Mouse (Mus musculus) CH12.LX (cell line): Measurements from ENCODE around the gene Tmem199. TPM values are rescaled to one million over a fixed set of nuclear protein-coding genes. Genes with fewer than 3 reads are reported as not detected.

Source experiments
- DNase-seq: peaks from one replicate; pipeline ENCODE4 v3.0.0-alpha.2; 2013; ENCODE audit errors: extremely low read depth
- H3K27ac ChIP-seq: 2 replicates; pipeline ENCODE4 v1.5.1; 2012; ENCODE audit warnings: low read depth, mild to moderate bottlenecking, control low read depth, moderate library complexity; ENCODE audit not compliant: insufficient read depth
- H3K27me3 ChIP-seq: replicated peaks from 2 replicates; pipeline ENCODE3; 2012; ENCODE audit warnings: inconsistent platforms
- H3K36me3 ChIP-seq, 2 experiments: replicated peaks in 1 of 2; 2 replicates each; pipeline versions ENCODE3 to v1.6.1; 2012; ENCODE audit warnings: inconsistent platforms in 1 of 2, low read length in 1 of 2, mild to moderate bottlenecking in 1 of 2, mixed read lengths in 1 of 2, moderate library complexity in 1 of 2; ENCODE audit not compliant: control insufficient read depth in 1 of 2, insufficient read depth in 1 of 2
- H3K4me1 ChIP-seq, 2 experiments: 2 replicates each; pipeline ENCODE4 v1.6.1; 2012; ENCODE audit warnings: inconsistent platforms in 1 of 2, moderate library complexity in 1 of 2; ENCODE audit not compliant: insufficient read depth in 2 of 2, control insufficient read depth in 1 of 2
- H3K4me2 ChIP-seq: 2 replicates; pipeline ENCODE4 v1.6.1; 2012; ENCODE audit warnings: low read depth, mild to moderate bottlenecking, control low read depth; ENCODE audit not compliant: poor library complexity, insufficient read depth, severe bottlenecking
- H3K4me3 ChIP-seq, 3 experiments: fragments of 150-350 bp in 1 of 3; sonication (generic) in 1 of 3; replicated peaks in 1 of 3; 2 replicates each; pipeline versions ENCODE3 to v1.5.1; 2011 to 2012; ENCODE audit warnings: low read depth in 2 of 3, low read length in 2 of 3, mild to moderate bottlenecking in 2 of 3, moderate library complexity in 2 of 3, control low read depth in 1 of 3, improper control_type of control experiment in 1 of 3, inconsistent platforms in 1 of 3, mixed read lengths in 1 of 3; ENCODE audit not compliant: poor library complexity in 1 of 3
- H3K79me2 ChIP-seq: replicated peaks from 2 replicates; pipeline ENCODE4 v1.6.1; 2012; ENCODE audit warnings: mild to moderate bottlenecking, moderate library complexity; ENCODE audit not compliant: control insufficient read depth, poor library complexity, insufficient read depth, severe bottlenecking; ENCODE audit errors: extremely low read depth
- H3K9ac ChIP-seq: 2 replicates; pipeline ENCODE4 v1.6.1; 2012; ENCODE audit warnings: low read depth, mild to moderate bottlenecking, control low read depth, moderate library complexity; ENCODE audit not compliant: insufficient read depth
- H3K9me3 ChIP-seq: replicated peaks from 2 replicates; pipeline ENCODE3; 2012; ENCODE audit warnings: low read length, inconsistent platforms, mixed read lengths
- BHLHE40 ChIP-seq: IDR thresholded peaks from 2 replicates; pipeline ENCODE4 v1.6.1; 2011; ENCODE audit warnings: mild to moderate bottlenecking, low read depth, low read length, improper control_type of control experiment
- CTCF ChIP-seq, 2 experiments: IDR thresholded peaks in 1 of 2; conservative IDR thresholded peaks in 1 of 2; 2 replicates each; pipeline ENCODE4 v1.5.1; 2011 to 2012; ENCODE audit warnings: low read depth in 2 of 2, low read length in 2 of 2, improper control_type of control experiment in 1 of 2, inconsistent platforms in 1 of 2, mild to moderate bottlenecking in 1 of 2, moderate library complexity in 1 of 2
- E2F4 ChIP-seq: IDR thresholded peaks from 2 replicates; pipeline ENCODE4 v1.6.1; 2011; ENCODE audit warnings: low read depth, low read length, improper control_type of control experiment; ENCODE audit not compliant: insufficient replicate concordance
- HCFC1 ChIP-seq: IDR thresholded peaks from 2 replicates; pipeline ENCODE4 v1.6.1; 2012; ENCODE audit warnings: low read depth, mild to moderate bottlenecking, inconsistent platforms, low read length, improper control_type of control experiment
- IRF4 ChIP-seq: IDR thresholded peaks from 2 replicates; pipeline ENCODE4 v1.6.1; 2014; ENCODE audit warnings: low read depth, mild to moderate bottlenecking, inconsistent platforms, low read length, improper control_type of control experiment
- JUN ChIP-seq: IDR thresholded peaks from 2 replicates; pipeline ENCODE4 v1.6.1; 2011; ENCODE audit warnings: low read depth, mild to moderate bottlenecking, low read length, improper control_type of control experiment, moderate library complexity; ENCODE audit not compliant: insufficient read depth
- JUND ChIP-seq: conservative IDR thresholded peaks from 2 replicates; pipeline ENCODE4 v1.6.1; 2011; ENCODE audit warnings: low read depth, low read length, improper control_type of control experiment
- KAT2A ChIP-seq: IDR thresholded peaks from 2 replicates; pipeline ENCODE4 v1.6.1; 2012; ENCODE audit warnings: low read length, improper control_type of control experiment, inconsistent platforms; ENCODE audit not compliant: insufficient replicate concordance
- MAFK ChIP-seq: IDR thresholded peaks from 2 replicates; pipeline ENCODE4 v1.6.1; 2011; ENCODE audit warnings: low read length, improper control_type of control experiment; ENCODE audit not compliant: insufficient replicate concordance
- MAX ChIP-seq: IDR thresholded peaks from 2 replicates; pipeline ENCODE4 v1.6.1; 2011; ENCODE audit warnings: low read length, improper control_type of control experiment
- MXI1 ChIP-seq: IDR thresholded peaks from 2 replicates; pipeline ENCODE4 v1.6.1; 2011; ENCODE audit warnings: mild to moderate bottlenecking, low read depth, low read length, improper control_type of control experiment
- PAX5 ChIP-seq: IDR thresholded peaks from 2 replicates; pipeline ENCODE4 v1.6.1; 2012; ENCODE audit warnings: low read length, inconsistent platforms, mixed read lengths
- POLR2A ChIP-seq: IDR thresholded peaks from 2 replicates; pipeline ENCODE4 v1.6.1; 2011; ENCODE audit warnings: low read depth, mild to moderate bottlenecking, improper control_type of control experiment, low read length
- RAD21 ChIP-seq: IDR thresholded peaks from 2 replicates; pipeline ENCODE4 v1.6.1; 2011; ENCODE audit warnings: low read depth, mild to moderate bottlenecking, low read length, improper control_type of control experiment, moderate library complexity
- RCOR1 ChIP-seq: conservative IDR thresholded peaks from 2 replicates; pipeline ENCODE4 v1.6.1; 2012; ENCODE audit warnings: low read depth, mild to moderate bottlenecking, inconsistent platforms, low read length, improper control_type of control experiment
- SIN3A ChIP-seq: IDR thresholded peaks from 2 replicates; pipeline ENCODE4 v1.6.1; 2012; ENCODE audit warnings: low read length, improper control_type of control experiment, inconsistent platforms
- SMC3 ChIP-seq: IDR thresholded peaks from 2 replicates; pipeline ENCODE4 v1.6.1; 2011; ENCODE audit warnings: low read depth, low read length, improper control_type of control experiment
- TCF12 ChIP-seq: IDR thresholded peaks from 2 replicates; pipeline ENCODE4 v1.6.1; 2014; ENCODE audit warnings: low read depth, mild to moderate bottlenecking, inconsistent platforms, low read length, improper control_type of control experiment
- UBTF ChIP-seq: IDR thresholded peaks from 2 replicates; pipeline ENCODE4 v1.6.1; 2012; ENCODE audit warnings: low read depth, mild to moderate bottlenecking, inconsistent platforms, low read length, improper control_type of control experiment, moderate library complexity
- USF1 ChIP-seq: IDR thresholded peaks from 2 replicates; pipeline ENCODE4 v1.6.1; 2014; ENCODE audit warnings: low read depth, mild to moderate bottlenecking, inconsistent platforms, low read length, improper control_type of control experiment
- ZC3H11A ChIP-seq: IDR thresholded peaks from 2 replicates; pipeline ENCODE4 v1.6.1; 2012; ENCODE audit warnings: low read depth, mild to moderate bottlenecking, inconsistent platforms, low read length, improper control_type of control experiment
- ZKSCAN1 ChIP-seq: IDR thresholded peaks from 2 replicates; pipeline ENCODE4 v1.6.1; 2012; ENCODE audit warnings: low read depth, inconsistent platforms, low read length, improper control_type of control experiment, borderline replicate concordance
- ZMIZ1 ChIP-seq: IDR thresholded peaks from 2 replicates; pipeline ENCODE4 v1.6.1; 2012; ENCODE audit warnings: low read depth, mild to moderate bottlenecking, inconsistent platforms, low read length, improper control_type of control experiment
- dilution Hi-C: fragments of 300-500 bp; cut with MboI; formaldehyde crosslinking; loops from 2 replicates; pipeline ENCODE4 v1.14.3; 2020; ENCODE audit warnings: low sequenced_read_pairs; ENCODE audit not compliant: extremely low pct_unique_long_range_greater_than_20kb, extremely low pct_ligation_motif_present
- in situ Hi-C: fragments of 300-500 bp; cut with MboI; formaldehyde crosslinking; loops from 3 replicates; pipeline ENCODE4 v1.14.3; 2019; ENCODE audit warnings: low sequenced_read_pairs, low pct_ligation_motif_present, low pct_unique_long_range_greater_than_20kb, mixed read lengths
- polyA plus RNA-seq: library from polyadenylated mRNA; unstranded; fragments of >175 nt; gene quantifications from 2 replicates; pipeline ENCODE4 v1.2.1, GENCODE M21; 2012; ENCODE audit warnings: low read depth; ENCODE audit not compliant: insufficient read length
- total RNA-seq, 2 experiments: library from RNA; depleted of rRNA; stranded (reverse); fragments of 300-350 nt in 1 of 2; fragments of >200 nt in 1 of 2; gene quantifications; 2 replicates each; pipeline ENCODE4 v1.2.3; 2012 to 2014

The Tmem199 gene
- total and polyA plus RNA-seq, 3 experiments = 67.3 to 109 (median 80.4) TPM

DNA sequence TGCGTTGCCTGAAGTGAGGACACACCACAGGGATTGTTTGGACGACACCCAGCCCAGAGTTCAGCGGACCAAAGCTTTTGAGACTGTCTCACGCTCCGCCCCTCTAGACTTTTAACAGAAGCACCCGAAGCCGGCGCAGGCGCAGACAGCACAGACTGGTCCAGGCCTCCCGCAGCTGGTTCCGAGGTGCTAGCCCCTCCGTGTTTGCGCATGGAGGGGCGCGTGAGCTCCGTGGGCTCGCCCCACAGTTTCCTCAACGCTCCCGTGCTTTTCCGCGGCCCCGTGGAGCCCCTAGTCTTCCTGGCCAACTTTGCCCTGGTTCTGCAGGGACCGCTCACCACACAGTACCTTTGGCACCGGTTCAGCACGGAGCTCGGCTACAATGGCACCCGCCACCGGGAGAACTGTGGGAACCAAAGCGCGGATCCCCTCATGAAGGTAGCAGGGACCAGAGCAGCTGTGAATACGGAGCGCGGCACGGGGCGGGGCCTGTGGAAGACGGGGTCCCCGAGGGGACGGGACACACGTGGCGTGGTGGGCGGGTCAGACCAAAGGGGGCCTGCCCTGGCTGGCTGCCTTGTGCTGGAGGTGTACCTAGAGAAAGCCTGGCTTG is 46.3 kb downstream of the Tmem199 start, which contains the start of gene Slc46a1 (continued):
- TF ChIP-seq SIN3A (peak; percentile 63; the same call in 1 of the 2 replicates), JUND (no peak), MAX (peak; percentile 89; the same call in 1 of the 2 replicates), PAX5 (no peak), BHLHE40 (0 out of 2 replicates have a peak, but pooled peaks have one; percentile 49), SMC3 (no peak; the same call in 1 of the 2 replicates), E2F4 (no peak), UBTF (no peak), RCOR1 (no peak), MXI1 (peak; percentile 94)

DNA sequence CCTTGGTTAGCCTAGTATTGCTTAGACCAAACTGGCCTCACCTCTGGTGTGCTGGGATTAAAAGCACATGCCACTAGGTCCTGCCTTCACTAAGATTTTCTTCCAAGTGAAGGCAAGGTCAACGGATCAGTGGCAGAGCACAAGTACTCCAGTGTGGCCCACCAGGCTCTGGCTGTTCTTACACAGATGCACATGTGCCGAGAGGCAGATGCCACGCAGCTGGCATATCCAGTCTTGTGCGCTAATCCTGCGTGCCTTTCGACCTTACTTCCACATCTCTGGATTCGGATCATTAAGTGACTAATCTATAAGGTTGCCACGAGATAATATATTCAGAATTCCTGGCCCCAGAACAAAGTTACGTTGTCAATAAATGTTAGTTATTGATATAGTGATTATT is 46.9 kb downstream of the Tmem199 start:
- in situ Hi-C loops = no loop called here
- Histone ChIP-seq H3K79me2 (no peaks in the 10 kb centered on the region), H3K27ac (no peak overlapping the region), H3K36me3 (no peaks in the 10 kb centered on the region), H3K4me1 (peaks cover 7 to 14% of the 10 kb centered on the region in 2 experiments), H3K9ac (peak overlapping the region; percentile 89; the same call in 1 of the 2 replicates), H3K4me2 (peak overlapping the region; percentile 24), H3K9me3 (peaks cover 8% of the 10 kb centered on the region), H3K27me3 (peaks cover 3% of the 10 kb centered on the region), H3K4me3 (peak overlapping the region in 2 of 3 experiments; percentile 67 to 85)
- DNase-seq = no peak
- dilution Hi-C loops = no loop called here
- no peak for TF ChIP-seq ZC3H11A
- TF ChIP-seq, all 38 proteins: peak for 0

DNA sequence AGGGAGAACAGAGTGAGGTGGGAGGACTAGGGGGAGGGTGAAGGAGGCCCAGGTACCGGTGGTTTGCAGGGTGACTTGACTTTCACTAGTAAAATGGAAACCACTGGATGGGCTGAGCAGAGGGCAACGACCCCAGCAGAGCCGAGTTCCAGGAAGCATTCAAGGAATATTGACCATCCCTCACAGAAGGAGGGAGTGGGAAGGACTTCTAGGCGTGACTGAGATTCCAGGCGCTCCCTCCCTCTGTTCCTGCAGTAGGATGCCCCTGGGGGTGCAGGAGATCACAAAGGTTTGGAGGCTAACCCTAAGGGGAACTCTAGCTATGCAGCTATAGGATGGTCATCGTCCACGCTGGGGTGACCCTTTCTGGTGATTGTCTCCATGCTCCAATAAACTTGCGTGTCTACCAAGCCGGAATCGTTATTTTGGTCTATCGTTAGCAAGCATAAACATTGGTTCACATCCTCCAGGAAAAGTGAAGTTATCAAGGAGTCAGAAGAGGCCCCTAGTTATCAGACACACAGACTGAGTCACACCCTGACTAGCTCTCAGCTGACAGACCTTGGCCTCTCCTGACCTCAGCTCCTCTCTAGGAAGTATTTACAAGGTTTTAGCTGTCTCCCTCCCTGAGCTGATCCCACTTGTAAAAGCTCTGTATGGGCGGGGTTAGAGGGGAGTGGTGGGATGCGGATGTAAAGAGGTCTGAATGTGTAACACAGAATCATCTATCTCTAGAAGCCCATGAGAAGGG is 48.5 kb downstream of the Tmem199 start:
- in situ Hi-C loops = loop anchor here (5.0 kb wide), 1 partner anchor 34 kb away; the partner anchor contains the start of genes Sarm1 and Vtn
- Histone ChIP-seq H3K79me2 (no peaks in the 10 kb centered on the region), H3K27me3 (peaks cover 6% of the 10 kb centered on the region), H3K9ac (no peak overlapping the region), H3K36me3 (no peaks in the 10 kb centered on the region)
- DNase-seq = no peak
- TF ChIP-seq SMC3 (no peak), JUND (no peak), RAD21 (no peak), ZC3H11A (no peak), MXI1 (no peak), MAFK (no peak), JUN (no peak), TCF12 (no peak), ZMIZ1 (no peak), MAX (no peak), BHLHE40 (no peak), USF1 (no peak), POLR2A (no peak), HCFC1 (no peak), IRF4 (no peak), CTCF (conservative IDR thresholded peaks at IDR 0.05 in 1 of 2, IDR thresholded peaks at IDR 0.05 in 1 of 2; ENCODE audit: low read depth in 2 of 2, low read length in 2 of 2) (no peak), KAT2A (no peak), ZKSCAN1 (no peak)
- TF ChIP-seq, all 38 proteins: peak for 0
- H3K4me1 ChIP-seq = peaks cover 9 to 14% of the 10 kb centered on the region in 2 experiments
- no peak overlapping the region for H3K4me2 ChIP-seq
- dilution Hi-C loops = no loop called here
- no peak overlapping the region for H3K27ac ChIP-seq
- H3K9me3 ChIP-seq = peaks cover 8% of the 10 kb centered on the region
- H3K4me3 ChIP-seq = no peak overlapping the region
